Mouse (Mus musculus) T-helper 17 cell (primary cell): ENCODE data around the gene Zfp982.
"Not testable (repeated sequence)": the region's sequence is repeated elsewhere in the genome, so short reads cannot be mapped to it uniquely, and the experiment has no call there.

ENCODE experiments used
- in situ Hi-C, 2 experiments: fragments of 300-600 bp; cut with MboI, MseI; formaldehyde crosslinking; loops; 1 replicate in 1 of 2; 2 replicates in 1 of 2; pipeline ENCODE4 v1.15.1; 2025; ENCODE audit warnings: high pct_unique_total_duplicates in 2 of 2

The Zfp982 gene

DNA sequence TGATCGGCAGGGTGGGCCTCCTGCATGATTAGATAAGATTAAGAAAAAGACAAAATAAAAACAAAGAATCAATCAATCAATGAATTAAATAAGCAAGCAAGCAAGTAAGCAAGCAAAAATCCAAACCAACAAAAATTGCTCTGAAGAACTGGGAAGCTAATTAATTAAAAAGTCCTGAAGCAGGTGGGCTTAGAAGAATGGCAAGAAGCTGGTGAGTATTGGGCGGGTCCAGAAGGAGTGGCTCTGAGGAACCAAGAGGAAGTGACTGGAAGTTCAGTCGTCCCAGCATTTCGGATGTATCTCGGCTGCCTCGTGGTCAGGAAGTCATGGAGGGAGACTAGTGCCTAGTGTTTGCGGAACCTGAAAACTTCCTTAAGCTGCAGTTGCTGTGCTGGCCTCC, at the start of gene Zfp982:
Zfp982 (plus strand) TSS at position 301 of the 400 bp plus-strand sequence.
- in situ Hi-C loops = loop anchor here in 1 of 2 experiments (10.0 kb wide), 1 partner anchor 1597 kb away; no protein-coding TSS in a partner anchor

DNA sequence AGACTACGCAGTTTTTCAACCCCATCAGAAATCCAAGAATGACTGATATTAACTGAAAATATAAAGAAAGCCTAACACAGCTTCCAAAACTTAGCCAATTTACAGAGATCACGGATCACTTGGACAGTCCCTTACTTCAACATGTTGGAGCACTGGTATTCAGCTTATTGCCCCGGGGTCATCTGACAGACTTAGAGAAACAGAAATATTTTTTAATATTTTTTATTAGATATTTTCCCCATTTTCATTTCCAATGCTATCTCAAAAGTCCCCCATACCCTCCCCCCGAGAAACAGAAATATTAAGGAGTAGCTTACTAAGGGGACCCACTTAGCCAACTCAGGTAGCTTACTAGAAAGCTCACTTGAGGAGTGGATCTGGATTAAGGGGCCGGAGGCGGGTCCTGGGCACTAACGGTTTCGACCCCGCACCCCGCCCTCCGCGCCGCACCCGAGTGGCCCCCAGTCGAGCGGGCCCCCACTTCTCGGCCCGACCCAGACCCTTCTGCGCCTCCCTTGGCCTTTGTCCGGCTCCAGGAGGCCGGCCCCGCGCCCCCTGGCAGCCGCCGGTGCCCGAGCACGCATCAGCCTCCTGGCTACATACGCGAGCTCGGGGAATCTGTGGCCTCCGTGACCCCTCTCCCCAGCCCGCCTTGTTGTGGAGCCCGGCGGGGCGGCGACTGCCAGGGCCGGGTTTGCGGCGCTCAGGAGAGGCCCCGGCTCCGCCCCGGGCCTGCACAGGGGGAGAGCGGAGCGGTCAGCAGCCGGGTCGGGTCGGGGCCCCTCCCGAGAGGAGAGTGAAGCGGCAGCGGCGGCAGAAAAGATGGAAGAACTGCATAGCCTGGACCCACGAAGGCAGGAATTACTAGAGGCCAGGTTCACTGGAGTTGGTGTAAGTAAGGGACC, 49.3 kb upstream of the Zfp982 start:
- in situ Hi-C loops = loop anchor here in 1 of 2 experiments (25.0 kb wide), 1 partner anchor 1556 kb away; no protein-coding TSS in a partner anchor

DNA sequence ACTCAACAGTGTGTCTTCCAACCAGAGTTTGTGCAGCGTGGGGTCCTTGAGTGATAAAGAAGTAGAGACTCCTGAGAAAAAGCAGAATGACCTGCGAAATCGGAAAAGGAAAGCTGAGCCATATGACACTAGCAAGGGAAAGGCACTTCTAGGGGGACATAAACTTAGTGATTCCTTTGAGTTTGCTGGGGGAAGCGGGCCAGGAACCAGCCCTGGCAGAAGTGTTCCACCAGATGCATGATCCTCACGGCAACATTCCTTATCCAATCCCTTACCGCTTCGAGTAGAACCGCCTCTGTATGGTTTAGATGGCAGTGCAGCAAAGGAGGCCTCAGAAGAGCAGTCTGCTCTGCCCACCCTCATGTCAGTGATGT, 48.7 kb upstream of the Zfp982 start:
- in situ Hi-C loops = loop anchor here in 1 of 2 experiments (25.0 kb wide), 1 partner anchor 1556 kb away; no protein-coding TSS in a partner anchor

DNA sequence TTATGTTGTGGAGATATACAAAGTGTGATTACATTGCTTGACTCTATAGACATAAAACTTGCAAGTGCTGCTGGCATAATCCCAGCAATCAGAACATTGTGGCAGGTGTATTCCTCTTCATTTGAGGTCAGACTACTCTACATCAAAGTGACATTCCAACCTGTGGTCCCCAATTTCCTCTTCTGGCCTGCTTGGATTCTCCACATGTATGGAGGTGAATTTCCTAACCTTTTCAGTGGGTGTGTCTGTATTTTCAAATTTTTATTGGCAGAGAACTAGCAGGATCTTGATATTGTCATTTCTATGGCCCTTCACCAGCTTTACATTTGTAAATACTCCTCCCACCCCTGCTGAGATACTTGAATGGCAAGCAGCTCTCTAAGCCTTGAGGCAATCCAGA, 46.8 kb upstream of the Zfp982 start:
- in situ Hi-C loops = loop anchor here in 1 of 2 experiments (25.0 kb wide), 1 partner anchor 1558 kb away; no protein-coding TSS in a partner anchor

DNA sequence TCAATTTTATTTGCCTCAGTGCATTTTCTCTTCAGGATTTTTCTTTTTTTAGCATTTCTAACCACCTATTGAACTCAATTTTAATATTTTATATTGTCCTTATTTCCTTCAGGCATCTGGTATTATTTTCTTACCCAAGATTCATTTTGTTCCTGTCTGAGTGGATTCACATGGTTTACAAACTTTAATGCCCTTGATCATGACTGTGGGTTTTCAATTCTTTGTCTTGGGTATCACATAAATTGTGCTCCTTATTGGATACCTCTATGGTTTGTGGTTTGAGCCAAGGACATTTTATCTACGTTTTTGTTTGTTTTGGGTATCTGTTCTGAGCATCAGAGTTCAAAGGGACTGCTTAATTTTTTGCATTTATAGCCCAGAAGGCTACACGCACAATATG, 43.9 kb upstream of the Zfp982 start:
- in situ Hi-C loops = loop anchor here in 1 of 2 experiments (25.0 kb wide), 1 partner anchor 1561 kb away; no protein-coding TSS in a partner anchor

DNA sequence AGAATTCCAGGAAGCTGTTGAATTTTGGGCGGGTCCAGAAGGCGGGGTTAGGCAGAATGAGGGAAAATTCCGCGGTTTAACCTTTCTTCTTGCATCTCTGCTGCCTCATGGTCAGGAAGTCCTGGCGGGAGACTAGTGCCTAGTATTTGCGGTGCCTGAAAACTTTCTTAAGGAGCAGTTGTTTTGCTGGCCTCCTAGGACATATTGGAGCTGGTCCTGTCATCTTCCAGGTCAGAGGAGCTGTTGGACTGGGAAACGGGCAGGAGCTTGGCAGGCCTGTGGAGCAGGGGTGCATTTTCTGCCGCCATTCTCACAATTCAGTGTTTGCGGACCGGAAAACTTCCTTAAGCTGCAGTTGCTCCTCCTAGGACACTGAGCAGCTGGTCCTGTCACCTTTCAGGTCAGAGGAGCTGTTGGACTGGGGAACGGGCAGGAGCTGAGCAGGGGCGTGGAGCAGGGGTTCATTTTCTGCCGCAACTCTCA, 43.1 kb upstream of the Zfp982 start:
- in situ Hi-C loops = loop anchor here in 1 of 2 experiments (25.0 kb wide), 1 partner anchor 1562 kb away; no protein-coding TSS in a partner anchor

DNA sequence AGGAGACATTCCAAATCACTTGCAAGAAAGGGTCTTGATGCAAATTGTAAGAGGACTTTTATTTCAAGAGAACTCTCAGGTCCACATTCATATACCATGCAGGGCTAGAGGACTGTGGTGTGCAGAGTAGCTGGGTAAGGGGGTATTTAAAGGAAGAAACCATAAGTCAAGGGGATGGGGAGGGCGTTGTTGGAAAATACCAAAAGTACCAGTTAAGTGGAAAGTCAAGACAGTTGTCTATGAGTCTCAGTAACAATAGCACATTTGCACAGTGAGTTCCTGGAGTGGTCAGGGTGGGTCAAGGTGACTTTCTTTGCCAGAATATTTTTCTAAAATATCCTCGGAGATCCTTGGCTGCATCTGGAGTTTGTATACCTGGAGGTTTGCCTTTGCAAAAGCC, 42.2 kb upstream of the Zfp982 start:
- in situ Hi-C loops = loop anchor here (5.0 to 25.0 kb wide), 4 partner anchors 838 to 1668 kb away; partner anchors contain the start of gene Zfp993 (in 1 of the 2)

DNA sequence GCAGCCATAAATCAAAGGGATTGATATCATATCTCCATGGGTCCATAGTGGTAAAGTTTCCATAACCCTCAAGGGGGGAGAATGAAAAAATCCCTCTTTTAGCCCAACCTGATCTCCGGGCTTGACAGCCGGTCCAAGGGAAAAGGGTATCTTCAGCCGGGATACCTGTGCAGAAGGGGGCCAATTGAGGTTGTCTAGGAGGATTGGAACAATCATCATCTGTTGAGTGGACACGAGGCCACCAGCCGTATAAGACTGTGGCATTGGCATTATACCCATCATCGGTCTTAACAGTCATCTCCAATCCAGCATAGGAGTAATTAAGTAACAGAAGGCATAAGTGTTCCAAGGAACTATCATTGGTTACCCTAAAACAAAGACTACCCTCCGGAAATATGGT, 25.0 kb upstream of the Zfp982 start:
- in situ Hi-C loops = not testable (repeated sequence)

DNA sequence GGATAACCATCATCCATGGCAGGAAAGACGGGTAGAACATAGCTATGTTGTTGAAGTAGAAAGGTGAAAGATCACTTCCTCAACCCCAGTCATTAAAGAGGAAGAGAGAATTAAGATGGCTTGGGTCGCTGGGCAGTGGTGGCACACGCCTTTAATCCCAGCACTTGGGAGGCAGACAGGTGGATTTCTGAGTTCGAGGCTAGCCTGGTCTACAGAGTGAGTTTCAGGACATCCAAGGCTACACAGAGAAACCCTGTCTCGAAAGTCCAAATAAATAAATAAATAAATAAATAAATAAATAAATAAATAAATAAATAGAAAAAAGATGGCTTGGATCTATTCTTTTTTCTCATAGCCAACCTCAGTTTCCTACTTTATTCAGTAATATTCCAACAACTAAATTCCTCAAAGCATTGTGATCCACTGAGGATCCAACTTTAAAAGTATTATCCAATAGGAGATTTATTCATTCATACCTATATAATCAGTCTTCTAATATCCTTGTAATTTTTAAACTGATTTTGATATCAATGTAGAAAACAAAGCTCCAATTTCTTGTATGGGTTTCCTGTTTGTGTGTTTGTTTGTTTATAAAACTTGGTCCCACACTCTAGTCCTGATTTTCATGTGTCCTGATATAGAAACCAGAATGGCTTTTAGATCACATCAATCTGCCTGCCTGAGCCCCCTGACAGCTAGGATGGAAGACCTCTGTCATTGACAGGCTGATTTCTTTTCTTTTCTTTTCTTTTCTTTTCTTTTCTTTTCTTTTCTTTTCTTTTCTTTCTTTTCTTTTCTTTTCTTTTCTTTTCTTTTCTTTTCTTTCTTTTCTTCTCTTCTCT, 6.8 kb downstream of the Zfp982 start:
- in situ Hi-C loops = loop anchor here (5.0 to 10.0 kb wide), 2 partner anchors 1604 to 1972 kb away; no protein-coding TSS in a partner anchor

DNA sequence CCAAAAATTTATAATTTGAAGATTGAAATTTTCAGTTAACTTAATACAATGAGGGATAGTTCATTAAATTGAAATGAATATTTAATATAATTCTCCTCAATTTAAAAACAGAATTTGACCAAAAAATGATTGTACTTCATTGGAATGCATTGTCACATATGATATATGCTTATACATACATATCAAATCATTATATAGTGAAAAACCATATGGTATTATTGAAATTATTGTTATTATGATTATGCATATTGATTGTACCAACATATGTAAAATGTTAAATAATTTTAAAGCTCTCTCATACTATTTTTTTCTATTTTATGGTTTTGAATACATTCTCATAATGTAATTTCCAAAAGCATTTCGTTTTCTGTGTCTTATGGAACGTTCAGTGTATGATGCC, 17.0 kb downstream of the Zfp982 start:
- in situ Hi-C loops = loop anchor here in 1 of 2 experiments (5.0 to 25.0 kb wide), 2 partner anchors 253 to 797 kb away; no protein-coding TSS in a partner anchor

DNA sequence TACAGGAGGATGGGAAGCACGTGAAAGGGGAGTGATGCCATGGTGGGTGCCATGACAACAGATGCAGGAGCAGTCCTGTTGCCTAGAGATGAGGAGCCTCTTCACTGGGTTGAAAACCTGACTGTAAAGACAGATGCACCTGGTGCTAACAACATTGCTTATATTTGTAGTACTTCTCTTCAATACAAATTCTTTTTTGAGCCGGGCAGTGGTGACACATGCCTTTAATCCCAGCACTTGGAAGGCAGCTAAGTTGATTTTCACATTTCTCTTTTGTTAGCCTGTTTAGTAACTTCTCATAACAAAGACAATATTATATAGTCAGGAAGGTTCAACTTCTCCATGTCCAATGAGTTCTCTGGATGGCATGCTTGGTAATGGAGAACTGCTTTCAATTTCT, 26.8 kb downstream of the Zfp982 start:
- in situ Hi-C loops = loop anchor here (5.0 to 25.0 kb wide), 3 partner anchors 807 to 1962 kb away; no protein-coding TSS in a partner anchor

DNA sequence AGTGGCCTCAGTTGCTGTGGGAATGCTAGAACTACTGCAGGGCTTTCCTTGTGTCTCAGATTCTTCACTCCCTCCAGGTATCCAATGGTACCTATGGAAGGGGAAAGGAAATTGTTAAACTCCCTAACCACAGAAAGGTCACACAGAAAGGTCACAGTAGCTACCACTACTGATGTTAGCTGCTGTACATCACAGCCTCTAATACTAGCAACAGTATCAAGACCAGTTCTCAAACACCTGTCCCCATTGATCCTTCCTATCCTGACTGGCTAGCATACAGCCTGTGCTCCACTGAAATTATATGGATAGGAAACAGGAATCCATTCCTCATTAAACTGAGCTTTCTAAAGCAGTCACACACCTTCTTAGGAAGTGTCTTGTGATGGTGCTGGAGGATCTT, 27.9 kb downstream of the Zfp982 start:
- in situ Hi-C loops = loop anchor here (5.0 to 25.0 kb wide), 4 partner anchors 67 to 1958 kb away; no protein-coding TSS in a partner anchor

DNA sequence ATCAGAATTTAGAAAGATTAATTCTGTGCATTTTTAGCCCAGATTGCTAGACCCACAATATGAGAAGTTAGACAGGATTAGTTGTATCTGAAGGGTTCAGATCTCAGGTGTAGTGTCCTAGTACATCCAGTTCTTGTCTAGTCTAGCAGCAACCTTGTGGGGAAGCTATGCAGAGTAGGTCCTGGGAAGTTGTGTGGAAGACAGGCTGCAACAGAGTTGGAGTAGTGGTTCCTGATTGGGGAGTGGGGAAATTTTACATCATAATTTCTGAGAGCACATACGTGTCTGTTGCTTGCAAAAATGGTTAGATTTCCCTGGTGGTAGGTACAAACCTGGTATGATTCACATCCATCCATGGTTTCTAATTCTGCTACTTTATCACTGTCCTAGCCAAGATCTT, 32.9 kb downstream of the Zfp982 start:
- in situ Hi-C loops = loop anchor here in 1 of 2 experiments (10.0 kb wide), 1 partner anchor 1870 kb away; no protein-coding TSS in a partner anchor

DNA sequence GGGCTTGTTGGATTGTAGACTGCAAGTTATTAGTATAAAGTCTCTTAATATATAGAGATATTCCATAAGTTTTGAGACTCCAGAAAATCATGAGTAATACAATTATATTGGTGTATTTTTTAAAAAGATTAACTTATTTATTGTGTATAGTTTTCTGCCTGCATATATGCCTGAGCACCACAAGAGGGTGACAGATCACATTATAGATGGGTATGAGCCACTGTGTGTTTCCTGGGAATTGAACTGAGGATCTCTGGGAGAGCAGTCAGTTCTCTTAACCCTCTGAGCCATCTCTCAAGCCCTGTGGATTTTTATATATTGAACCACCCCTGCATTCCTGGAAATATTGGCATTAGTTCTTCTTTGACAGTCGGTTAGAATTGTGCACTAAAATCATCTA, 38.1 kb downstream of the Zfp982 start:
- in situ Hi-C loops = no loop called here

DNA sequence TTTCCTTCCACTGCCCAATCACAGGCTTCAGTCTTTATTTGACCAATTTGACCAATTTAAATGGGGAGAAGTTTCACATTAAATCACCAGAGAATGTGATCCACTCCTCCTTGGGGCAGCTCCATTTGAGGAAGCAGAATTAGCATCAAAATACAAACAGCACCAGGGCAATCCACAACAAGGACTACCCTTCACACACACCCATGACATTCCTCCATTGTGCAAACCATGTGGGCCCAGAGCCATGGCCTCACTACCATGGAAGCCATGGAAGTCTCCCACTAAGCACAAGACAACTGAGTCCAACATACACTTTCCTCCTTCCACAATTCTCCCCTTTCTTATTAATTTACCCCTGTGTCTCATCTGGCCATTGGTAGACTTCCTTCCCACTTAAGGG, 43.7 kb downstream of the Zfp982 start:
- in situ Hi-C loops = not testable (repeated sequence)

DNA sequence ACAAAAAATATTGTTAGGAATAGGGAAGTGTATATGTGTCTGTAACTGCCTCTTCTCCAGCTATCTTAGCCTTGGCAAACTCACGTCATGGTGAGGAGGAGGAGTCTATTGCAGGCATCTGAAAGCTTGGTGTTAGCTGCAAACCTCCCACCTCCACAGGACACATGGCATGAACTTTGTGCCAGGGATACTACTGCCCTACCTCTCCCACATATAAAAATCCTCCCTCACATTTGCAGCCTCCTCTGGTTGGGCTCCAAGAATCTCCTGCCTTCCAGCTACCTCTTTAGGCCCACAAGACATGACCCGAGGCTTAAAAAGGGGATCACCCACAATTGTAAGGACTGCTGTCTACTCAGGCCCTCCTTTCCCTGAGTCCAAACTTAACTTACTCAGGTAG, 45.5 kb downstream of the Zfp982 start:
- in situ Hi-C loops = no loop called here

DNA sequence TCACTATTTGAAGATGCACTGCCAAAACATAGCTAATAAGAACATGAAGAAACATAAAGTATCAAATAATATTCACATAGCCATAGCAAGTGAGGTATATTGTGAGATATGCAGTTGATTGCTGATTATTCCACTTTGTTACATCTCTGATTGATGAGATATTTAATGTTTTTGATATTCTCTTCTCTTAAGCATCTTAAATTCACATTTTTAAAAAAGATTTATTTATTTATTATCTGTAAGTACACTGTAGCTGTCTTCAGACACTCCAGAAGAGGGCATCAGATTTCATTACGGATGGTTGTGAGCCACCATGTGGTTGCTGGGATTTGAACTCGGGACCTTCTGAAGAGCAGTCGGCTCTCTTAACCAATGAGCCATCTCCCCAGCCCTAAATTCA, 47.7 kb downstream of the Zfp982 start, which contains the start of gene Gm16503:
Gm16503 (plus strand) TSS at position 301 of the 400 bp plus-strand sequence.
- in situ Hi-C loops = not testable (repeated sequence)

DNA sequence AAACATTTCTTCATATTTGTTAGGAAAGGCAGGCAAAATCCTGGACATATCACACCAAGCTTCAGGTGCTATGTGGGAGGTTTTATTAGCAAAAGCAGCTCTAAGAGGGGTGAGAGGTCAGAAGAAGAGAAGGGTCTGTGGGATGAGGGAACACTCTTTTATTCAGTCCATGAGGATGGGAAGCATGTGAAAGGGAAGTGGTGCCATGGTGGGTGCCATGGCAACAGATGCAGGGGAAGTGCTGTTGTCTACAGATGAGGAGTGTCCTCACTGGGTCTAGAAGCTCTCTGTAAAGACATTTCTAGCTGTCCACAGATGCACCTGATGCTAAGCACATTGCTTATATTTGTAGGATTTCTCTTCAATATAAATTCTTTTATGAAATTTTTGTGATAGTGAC, 48.9 kb downstream of the Zfp982 start:
- in situ Hi-C loops = no loop called here

DNA sequence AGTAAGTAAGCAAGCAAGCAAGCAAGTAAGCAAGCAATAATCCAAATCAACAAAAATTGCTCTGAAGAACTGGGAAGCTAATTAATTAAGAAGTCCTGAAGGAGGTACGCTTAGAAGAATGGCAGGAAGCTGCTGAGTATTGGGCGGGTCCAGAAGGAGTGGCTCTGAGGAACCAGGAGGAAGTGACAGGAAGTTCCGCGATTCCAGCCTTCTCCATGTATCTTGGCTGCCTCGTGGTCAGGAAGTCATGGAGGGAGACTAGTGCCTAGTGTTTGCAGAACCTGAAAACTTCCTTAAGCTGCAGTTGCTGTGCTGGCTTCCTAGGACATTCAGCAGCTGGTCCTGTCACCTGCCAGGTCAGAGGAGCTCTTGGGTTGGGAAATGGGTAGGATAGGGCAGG, 60.9 kb downstream of the Zfp982 start, which contains the start of gene Zfp985:
Zfp985 (plus strand) TSS at position 207 of the 400 bp plus-strand sequence.
- in situ Hi-C loops = not testable (repeated sequence)

DNA sequence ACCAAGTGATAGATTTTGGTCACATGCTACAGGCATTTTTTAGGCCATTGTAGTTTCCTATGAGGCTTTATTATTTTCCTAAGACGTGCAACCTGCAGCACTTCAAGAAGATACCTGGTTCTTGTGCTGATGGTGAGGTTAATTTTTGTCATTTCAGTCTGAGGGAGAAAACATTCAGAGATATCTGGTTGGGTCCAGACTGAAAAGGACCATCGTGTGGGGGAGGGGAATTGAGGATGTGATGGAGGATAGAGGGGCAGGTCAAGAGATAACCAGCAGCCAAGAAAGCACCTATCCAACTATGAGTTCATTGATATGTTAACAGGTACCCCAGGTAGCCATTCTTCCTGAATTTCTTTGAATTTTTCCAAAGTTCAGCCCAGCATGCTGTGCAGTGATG, 62.1 kb downstream of the Zfp982 start:
- in situ Hi-C loops = not testable (repeated sequence)

DNA sequence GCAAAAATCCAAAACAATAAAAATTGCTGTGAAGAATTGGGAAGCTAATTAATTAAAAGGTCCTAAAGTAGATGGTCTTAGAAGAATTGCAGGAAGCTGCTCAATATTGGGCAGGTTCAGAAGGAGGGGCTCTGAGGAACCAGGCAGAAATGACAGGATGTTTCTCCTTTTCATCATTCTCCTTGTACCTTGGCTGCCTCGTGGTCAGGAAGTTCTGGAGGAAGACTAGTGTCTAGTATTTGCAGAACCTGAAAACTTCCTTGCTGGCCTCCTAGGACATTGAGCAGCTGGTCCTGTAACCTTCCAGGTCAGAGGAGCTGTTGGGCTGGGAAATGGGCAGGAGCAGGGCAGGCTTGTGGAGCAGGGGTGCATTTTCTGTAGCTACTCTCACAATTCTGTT, 64.7 kb downstream of the Zfp982 start:
- in situ Hi-C loops = not testable (repeated sequence)
